Mouse (Mus musculus): ENCODE results near the gene 2310034G01Rik. TPM values are rescaled to one million over a fixed set of nuclear protein-coding genes. Genes with fewer than 3 reads are reported as not detected.

The 2310034G01Rik gene
- total RNA-seq, 1 experiment = 0.80 TPM

DNA sequence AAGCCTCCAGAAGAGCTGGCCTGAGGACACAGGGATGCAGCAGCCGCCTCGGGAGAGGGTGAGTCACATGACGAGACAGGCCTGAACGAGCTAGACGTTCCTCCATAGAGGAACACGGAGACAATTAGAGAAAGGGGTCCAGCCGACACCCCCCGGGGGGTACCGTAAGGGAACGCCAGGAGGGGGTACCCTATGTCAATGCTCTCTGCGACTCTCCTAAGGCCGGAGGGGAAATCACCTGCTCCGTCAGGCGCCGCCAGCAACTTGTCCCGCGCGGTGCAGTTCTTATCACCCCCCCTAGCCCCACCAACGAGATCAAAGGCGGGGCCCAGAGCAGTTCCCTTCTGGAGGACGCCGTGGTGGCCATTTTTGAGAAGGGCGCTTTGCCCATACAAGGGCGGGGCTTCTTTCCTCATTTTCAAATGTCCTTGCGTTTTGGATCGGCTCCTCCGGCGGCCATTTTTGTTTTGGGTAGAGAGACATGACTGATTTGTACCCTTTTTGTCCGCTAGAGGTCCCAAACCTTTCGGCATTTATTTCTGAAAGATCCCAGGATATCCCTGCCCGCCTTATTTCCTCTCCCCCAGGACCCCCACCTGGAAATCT, 11.7 kb downstream of the 2310034G01Rik start, which contains the start of gene Cuedc2:
Gene Cuedc2 (minus strand): TSS at position 372 of the 606 bp plus-strand sequence.
- Histone ChIP-seq H3K9me3 (ENCODE audit: control insufficient read depth, insufficient read depth, low read depth, low read length) (no peaks in the 10 kb centered on the region), H3K27ac (ENCODE audit: insufficient read depth, low read depth, low read length, poor library complexity, severe bottlenecking) (peak within 1 kb of the TSS; percentile 38; the same call in 1 of the 2 replicates), H3K4me1 (ENCODE audit: control insufficient read depth in 2 of 2, insufficient read depth in 2 of 2, low read length in 2 of 2, poor library complexity in 1 of 2) (peaks cover 7 to 10% of the 10 kb centered on the region in 2 experiments; a peak in 2 of 4 replicates), H3K36me3 (ENCODE audit: control insufficient read depth, insufficient read depth, low read length, poor library complexity, severe bottlenecking) (no peaks in the 10 kb centered on the region; the same call in 1 of the 2 replicates), H3K9ac (ENCODE audit: insufficient read depth, low read depth, low read length, poor library complexity, severe bottlenecking) (peak within 1 kb of the TSS; percentile 93), H3K4me3 (ENCODE audit: insufficient read depth in 1 of 2, low read depth in 1 of 2, low read length in 2 of 2, poor library complexity in 1 of 2, severe bottlenecking in 1 of 2) (peak within 1 kb of the TSS; percentile 78 to 93)
- in situ Hi-C loops (cut with MboI; ENCODE audit: low sequenced_read_pairs in 2 of 2, unreplicated experiment in 2 of 2) = no loop called here
- peak; percentile 96 for DNase-seq (ENCODE audit: low read depth, low spot score)
- TF ChIP-seq MAFK (IDR thresholded peaks at IDR 0.05; ENCODE audit: insufficient read depth, low read depth, low read length) = 0 out of 2 replicates have a peak, but pooled peaks have one; percentile 10
- TF ChIP-seq ZNF384 (IDR thresholded peaks at IDR 0.05; ENCODE audit: low read depth, low read length) = no peak
- 0 out of 2 replicates have a peak, but pooled peaks have one; percentile 8 for TF ChIP-seq ZC3H11A (IDR thresholded peaks at IDR 0.05; ENCODE audit: borderline replicate concordance, low read depth, low read length)
- TF ChIP-seq HCFC1 (IDR thresholded peaks at IDR 0.05; ENCODE audit: borderline replicate concordance, insufficient read depth, low read length) = peak; percentile 94
- 0 out of 2 replicates have a peak, but pooled peaks have one; percentile 33 for TF ChIP-seq CHD2 (IDR thresholded peaks at IDR 0.05; ENCODE audit: low read depth, low read length)

DNA sequence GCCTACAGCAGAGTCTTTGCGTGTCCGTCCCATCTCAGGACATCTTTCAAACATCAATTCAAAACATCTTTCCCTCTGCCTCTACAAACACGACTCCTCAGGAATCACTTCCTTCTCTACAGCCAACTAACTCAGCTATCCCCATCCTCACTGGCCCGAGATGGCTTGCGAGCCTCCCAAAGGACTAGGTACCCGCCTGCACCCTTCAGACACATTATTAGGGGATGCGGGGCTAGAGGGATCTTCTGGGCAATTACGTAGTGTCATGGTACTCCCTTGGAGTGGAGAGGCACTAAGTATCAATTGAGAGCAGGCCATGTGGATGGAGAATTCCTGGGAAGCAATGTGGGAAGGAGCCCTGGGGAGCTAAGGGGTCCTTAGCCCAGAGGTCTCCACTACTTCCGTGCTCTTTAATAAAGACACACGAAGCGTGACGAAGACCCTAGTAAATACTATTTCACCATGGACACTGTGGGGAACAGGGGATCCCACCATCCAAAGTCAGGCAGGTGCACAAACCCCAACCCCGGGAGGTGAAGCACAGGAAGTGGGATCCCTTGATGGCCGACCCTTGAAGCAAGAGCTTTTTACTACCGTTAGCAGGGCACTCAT, 12.3 kb downstream of the 2310034G01Rik start:
- no peak for DNase-seq (ENCODE audit: low read depth, low spot score)
- in situ Hi-C loops (cut with MboI; ENCODE audit: low sequenced_read_pairs in 2 of 2, unreplicated experiment in 2 of 2) = no loop called here
- peak overlapping the region; percentile 78 to 93 for H3K4me3 ChIP-seq (ENCODE audit: insufficient read depth in 1 of 2, low read depth in 1 of 2, low read length in 2 of 2, poor library complexity in 1 of 2, severe bottlenecking in 1 of 2)

DNA sequence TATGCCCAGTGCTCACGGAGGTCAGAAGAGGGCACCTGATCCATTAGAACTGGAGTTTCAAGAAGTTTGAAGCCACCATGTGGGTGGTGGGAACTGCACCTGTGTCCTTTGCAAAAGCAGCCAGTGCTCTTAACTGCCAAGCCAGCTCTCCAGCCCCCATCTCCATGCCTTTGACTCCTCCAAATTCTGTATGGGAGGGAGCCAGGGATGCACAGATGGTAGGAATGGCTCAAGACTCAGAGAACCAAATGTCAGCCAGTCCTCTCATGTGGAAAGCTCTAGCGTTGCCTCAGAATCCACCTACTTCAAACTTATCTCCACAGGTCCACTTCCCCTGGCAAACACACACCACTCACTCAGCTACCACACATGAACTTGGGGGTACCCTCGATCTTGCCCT, 16.2 kb downstream of the 2310034G01Rik start:
- Histone ChIP-seq H3K4me1 (ENCODE audit: control insufficient read depth in 2 of 2, insufficient read depth in 2 of 2, low read length in 2 of 2, poor library complexity in 1 of 2) (peaks cover 4 to 7% of the 10 kb centered on the region in 2 experiments; a peak in 2 of 4 replicates), H3K9me3 (ENCODE audit: control insufficient read depth, insufficient read depth, low read depth, low read length) (no peaks in the 10 kb centered on the region), H3K36me3 (ENCODE audit: control insufficient read depth, insufficient read depth, low read length, poor library complexity, severe bottlenecking) (peaks cover 12% of the 10 kb centered on the region; the same call in 1 of the 2 replicates), H3K27ac (ENCODE audit: insufficient read depth, low read depth, low read length, poor library complexity, severe bottlenecking) (no peak overlapping the region), H3K4me3 (ENCODE audit: insufficient read depth in 1 of 2, low read depth in 1 of 2, low read length in 2 of 2, poor library complexity in 1 of 2, severe bottlenecking in 1 of 2) (no peak overlapping the region), H3K9ac (ENCODE audit: insufficient read depth, low read depth, low read length, poor library complexity, severe bottlenecking) (no peak overlapping the region)
- TF ChIP-seq HCFC1 (IDR thresholded peaks at IDR 0.05; ENCODE audit: borderline replicate concordance, insufficient read depth, low read length) (no peak), MAFK (IDR thresholded peaks at IDR 0.05; ENCODE audit: insufficient read depth, low read depth, low read length) (no peak), CHD2 (IDR thresholded peaks at IDR 0.05; ENCODE audit: low read depth, low read length) (no peak), ZC3H11A (IDR thresholded peaks at IDR 0.05; ENCODE audit: borderline replicate concordance, low read depth, low read length) (no peak), ZNF384 (IDR thresholded peaks at IDR 0.05; ENCODE audit: low read depth, low read length) (no peak)
- DNase-seq (ENCODE audit: low read depth, low spot score) = no peak
- in situ Hi-C loops (cut with MboI; ENCODE audit: low sequenced_read_pairs in 2 of 2, unreplicated experiment in 2 of 2) = no loop called here

More for the DNA sequence above, 12.3 kb downstream of the 2310034G01Rik start:
- no peak for TF ChIP-seq CHD2 (IDR thresholded peaks at IDR 0.05; ENCODE audit: low read depth, low read length)
- no peak for TF ChIP-seq ZNF384 (IDR thresholded peaks at IDR 0.05; ENCODE audit: low read depth, low read length)
- peak overlapping the region; percentile 93 for H3K9ac ChIP-seq (ENCODE audit: insufficient read depth, low read depth, low read length, poor library complexity, severe bottlenecking)
- H3K9me3 ChIP-seq (ENCODE audit: control insufficient read depth, insufficient read depth, low read depth, low read length) = no peaks in the 10 kb centered on the region
- H3K27ac ChIP-seq (ENCODE audit: insufficient read depth, low read depth, low read length, poor library complexity, severe bottlenecking) = peak overlapping the region; percentile 38; the same call in 1 of the 2 replicates
- peaks cover 7 to 10% of the 10 kb centered on the region in 2 experiments; a peak in 2 of 4 replicates for H3K4me1 ChIP-seq (ENCODE audit: control insufficient read depth in 2 of 2, insufficient read depth in 2 of 2, low read length in 2 of 2, poor library complexity in 1 of 2)
- H3K36me3 ChIP-seq (ENCODE audit: control insufficient read depth, insufficient read depth, low read length, poor library complexity, severe bottlenecking) = no peaks in the 10 kb centered on the region; the same call in 1 of the 2 replicates

DNA sequence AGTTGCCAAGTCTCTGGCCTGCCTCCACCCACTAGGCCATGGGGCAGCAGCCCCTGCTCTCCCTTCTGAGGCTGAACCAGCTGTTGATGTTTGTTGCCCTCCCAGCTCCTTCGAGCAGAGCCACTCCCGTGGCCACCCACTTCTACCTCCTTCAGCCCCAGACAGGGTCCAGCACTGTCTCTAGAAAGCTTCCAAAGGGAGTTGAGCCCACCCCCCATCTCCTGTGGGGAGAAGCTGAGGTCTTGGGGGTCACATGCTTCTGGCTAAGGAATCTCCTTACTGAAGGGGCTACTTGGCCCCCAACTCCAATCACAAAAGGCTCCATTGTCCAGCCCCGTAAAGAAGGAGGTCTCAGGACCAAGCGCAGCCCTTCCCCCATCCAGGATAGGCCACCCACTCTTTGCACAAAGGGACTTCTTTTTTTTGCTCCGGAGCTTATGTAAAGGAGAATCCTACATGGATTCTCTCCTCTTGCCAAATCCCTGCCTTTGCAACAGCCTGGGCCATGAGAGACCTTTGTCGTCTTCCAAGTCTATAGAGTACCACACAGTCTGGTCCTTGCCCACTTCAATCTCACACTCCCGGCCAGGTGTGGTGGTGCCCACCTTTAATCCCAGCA, 17.3 kb downstream of the 2310034G01Rik start:
- H3K4me1 ChIP-seq (ENCODE audit: control insufficient read depth in 2 of 2, insufficient read depth in 2 of 2, low read length in 2 of 2, poor library complexity in 1 of 2) = peaks cover 3 to 7% of the 10 kb centered on the region in 2 experiments; a peak in 2 of 4 replicates

More for the DNA sequence above, 17.3 kb downstream of the 2310034G01Rik start:
- TF ChIP-seq MAFK (IDR thresholded peaks at IDR 0.05; ENCODE audit: insufficient read depth, low read depth, low read length) = no peak
- TF ChIP-seq CHD2 (IDR thresholded peaks at IDR 0.05; ENCODE audit: low read depth, low read length) = no peak
- no peak for TF ChIP-seq ZC3H11A (IDR thresholded peaks at IDR 0.05; ENCODE audit: borderline replicate concordance, low read depth, low read length)
- TF ChIP-seq ZNF384 (IDR thresholded peaks at IDR 0.05; ENCODE audit: low read depth, low read length) = no peak
- TF ChIP-seq HCFC1 (IDR thresholded peaks at IDR 0.05; ENCODE audit: borderline replicate concordance, insufficient read depth, low read length) = no peak
- in situ Hi-C loops (cut with MboI; ENCODE audit: low sequenced_read_pairs in 2 of 2, unreplicated experiment in 2 of 2) = no loop called here
- H3K36me3 ChIP-seq (ENCODE audit: control insufficient read depth, insufficient read depth, low read length, poor library complexity, severe bottlenecking) = peaks cover 12% of the 10 kb centered on the region; the same call in 1 of the 2 replicates
- H3K27ac ChIP-seq (ENCODE audit: insufficient read depth, low read depth, low read length, poor library complexity, severe bottlenecking) = no peak overlapping the region
- no peak for DNase-seq (ENCODE audit: low read depth, low spot score)
- H3K4me3 ChIP-seq (ENCODE audit: insufficient read depth in 1 of 2, low read depth in 1 of 2, low read length in 2 of 2, poor library complexity in 1 of 2, severe bottlenecking in 1 of 2) = no peak overlapping the region
- H3K9me3 ChIP-seq (ENCODE audit: control insufficient read depth, insufficient read depth, low read depth, low read length) = no peaks in the 10 kb centered on the region
- no peak overlapping the region for H3K9ac ChIP-seq (ENCODE audit: insufficient read depth, low read depth, low read length, poor library complexity, severe bottlenecking)

Measured in ES-E14 (cell line).